Mouse (Mus musculus): Measurements from ENCODE around the gene Fxyd6. TPM values are rescaled to one million over a fixed set of nuclear protein-coding genes. Genes with fewer than 3 reads are reported as not detected.

Gene Fxyd6
- polyA plus RNA-seq, 1 experiment, result 0.85 TPM

DNA sequence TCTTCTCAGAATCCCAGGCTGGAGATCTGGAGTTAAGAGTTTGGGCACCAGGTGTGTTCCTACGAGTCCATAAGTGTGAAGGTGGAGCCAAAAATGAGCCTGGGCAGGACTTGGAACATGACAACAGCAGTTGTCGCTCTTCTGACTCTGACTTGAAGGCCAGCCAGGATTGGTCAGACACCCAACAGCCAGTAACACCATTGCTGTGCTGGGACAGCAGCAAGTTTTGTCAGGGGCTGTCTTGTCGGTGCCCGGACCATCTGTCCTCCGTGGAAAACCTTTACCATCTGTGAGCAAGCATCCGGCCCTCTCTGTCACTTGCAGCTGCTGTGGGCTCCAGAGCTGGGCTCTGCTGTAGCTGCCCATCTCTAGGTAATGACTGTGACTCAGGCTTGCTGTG is 23.7 kb upstream of the Fxyd6 start:
- H3K4me1 ChIP-seq (ENCODE audit: control insufficient read depth, insufficient read depth, low read length), result no peaks in the 10 kb centered on the region
- no peak for TF ChIP-seq POLR2A (IDR thresholded peaks at IDR 0.05; ENCODE audit: borderline replicate concordance, control insufficient read depth, low read depth, low read length)
- no peak for TF ChIP-seq CTCF (IDR thresholded peaks at IDR 0.05; ENCODE audit: control insufficient read depth, insufficient read depth, low read length)
- WGBS, result 80% methylated on average over 6 of the region's 6 CpGs
- H3K27ac ChIP-seq (ENCODE audit: control insufficient read depth, insufficient read depth, low read depth, low read length, poor library complexity), result no peak overlapping the region
- no peak overlapping the region for H3K4me3 ChIP-seq (replicated peaks; ENCODE audit: control insufficient read depth, low read depth, low read length)

DNA sequence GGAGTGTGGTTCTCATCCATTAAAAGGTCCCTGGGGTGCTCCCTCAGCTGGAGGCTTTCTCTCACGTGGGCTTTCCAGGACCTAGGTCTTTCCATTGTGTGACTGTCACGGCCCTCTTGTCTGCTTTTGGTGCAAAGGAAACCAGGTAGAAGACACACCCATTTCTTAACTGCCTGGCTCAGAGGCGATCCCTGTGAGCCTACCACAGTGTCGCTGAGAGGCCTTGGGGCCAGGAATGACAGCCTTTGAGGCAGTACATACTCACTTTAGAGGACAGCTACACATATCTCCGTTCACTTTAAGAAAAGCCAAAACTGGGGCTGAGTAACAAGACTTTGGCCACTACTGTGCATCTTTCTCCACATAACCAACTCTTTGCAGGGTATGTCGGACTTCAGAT is 21.4 kb upstream of the Fxyd6 start:
- 76% methylated on average over 6 of the region's 6 CpGs for WGBS
- TF ChIP-seq POLR2A (IDR thresholded peaks at IDR 0.05; ENCODE audit: borderline replicate concordance, control insufficient read depth, low read depth, low read length) (no peak), CTCF (IDR thresholded peaks at IDR 0.05; ENCODE audit: control insufficient read depth, insufficient read depth, low read length) (no peak)
- Histone ChIP-seq H3K4me1 (ENCODE audit: control insufficient read depth, insufficient read depth, low read length) (no peaks in the 10 kb centered on the region), H3K27ac (ENCODE audit: control insufficient read depth, insufficient read depth, low read depth, low read length, poor library complexity) (no peak overlapping the region), H3K4me3 (replicated peaks; ENCODE audit: control insufficient read depth, low read depth, low read length) (no peak overlapping the region)

DNA sequence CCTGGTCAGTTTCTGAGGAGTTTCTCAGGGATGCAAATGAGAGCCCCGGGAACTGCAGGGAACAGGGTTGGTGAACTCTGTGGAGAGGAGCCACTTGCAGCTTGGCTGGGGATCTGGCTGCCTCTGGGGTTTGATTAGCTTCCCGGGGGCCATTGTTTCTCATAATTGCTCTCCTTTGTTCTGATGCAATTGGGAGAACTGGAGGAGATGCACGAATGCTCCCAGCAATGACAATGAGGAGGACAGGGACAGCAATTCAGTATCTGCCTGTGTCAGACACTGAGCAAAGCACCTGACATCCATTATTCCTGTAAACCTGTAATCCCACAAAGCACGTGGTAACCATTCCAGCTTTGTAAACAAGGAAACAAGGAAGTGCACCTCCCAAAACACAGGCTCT is 20.8 kb upstream of the Fxyd6 start:
- Histone ChIP-seq H3K4me1 (ENCODE audit: control insufficient read depth, insufficient read depth, low read length) (no peaks in the 10 kb centered on the region), H3K27ac (ENCODE audit: control insufficient read depth, insufficient read depth, low read depth, low read length, poor library complexity) (no peak overlapping the region), H3K4me3 (replicated peaks; ENCODE audit: control insufficient read depth, low read depth, low read length) (no peak overlapping the region)
- TF ChIP-seq CTCF (IDR thresholded peaks at IDR 0.05; ENCODE audit: control insufficient read depth, insufficient read depth, low read length) (no peak), POLR2A (IDR thresholded peaks at IDR 0.05; ENCODE audit: borderline replicate concordance, control insufficient read depth, low read depth, low read length) (no peak)
- 59% methylated on average over 4 of the region's 4 CpGs for WGBS

DNA sequence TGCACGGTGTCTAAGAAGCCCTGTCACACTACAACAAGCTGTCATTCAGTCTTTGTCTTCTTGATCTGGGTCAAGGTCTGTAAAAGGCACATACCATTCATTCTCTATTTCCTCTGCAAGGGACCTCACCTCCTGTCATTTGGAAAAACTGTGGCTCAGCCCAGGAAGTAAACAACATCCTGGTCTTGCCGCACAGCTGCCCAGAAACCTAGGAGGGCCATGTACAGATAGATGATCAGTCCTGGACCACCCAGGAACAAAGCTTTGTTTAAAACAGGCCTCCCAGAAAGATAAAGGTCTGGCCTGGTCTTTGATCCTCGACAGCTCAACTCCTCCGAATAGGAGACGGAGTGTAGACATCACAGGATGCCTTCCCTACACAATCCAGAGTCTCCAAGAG is 20.1 kb upstream of the Fxyd6 start:
- no peak overlapping the region for H3K27ac ChIP-seq (ENCODE audit: control insufficient read depth, insufficient read depth, low read depth, low read length, poor library complexity)
- no peak overlapping the region for H3K4me3 ChIP-seq (replicated peaks; ENCODE audit: control insufficient read depth, low read depth, low read length)
- H3K4me1 ChIP-seq (ENCODE audit: control insufficient read depth, insufficient read depth, low read length), result no peaks in the 10 kb centered on the region
- 67% methylated on average over 5 of the region's 5 CpGs for whole genome bisulfite sequencing
- TF ChIP-seq POLR2A (IDR thresholded peaks at IDR 0.05; ENCODE audit: borderline replicate concordance, control insufficient read depth, low read depth, low read length), result no peak
- no peak for TF ChIP-seq CTCF (IDR thresholded peaks at IDR 0.05; ENCODE audit: control insufficient read depth, insufficient read depth, low read length)

DNA sequence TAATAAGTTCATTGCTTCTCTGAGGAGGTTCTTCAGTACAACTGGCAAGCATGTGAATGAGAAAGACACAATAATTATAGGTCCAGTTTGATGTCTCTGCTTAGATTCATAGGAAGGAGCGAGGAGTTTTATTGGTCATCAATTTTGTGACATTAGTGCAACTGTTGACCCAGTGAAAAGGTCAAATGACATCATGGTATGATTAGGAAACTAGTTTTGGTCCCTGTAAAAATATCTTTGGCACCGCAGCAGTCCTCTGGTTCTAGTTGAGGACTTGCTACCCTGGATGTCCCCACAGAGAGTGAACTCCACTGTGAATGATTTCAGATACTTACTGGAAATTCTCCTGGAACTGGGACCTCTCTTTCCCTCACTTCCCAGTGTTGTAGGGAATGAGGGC is 14.8 kb upstream of the Fxyd6 start:
- WGBS, result 72% methylated on average over 2 of the region's 2 CpGs
- H3K4me1 ChIP-seq (ENCODE audit: control insufficient read depth, insufficient read depth, low read length), result no peaks in the 10 kb centered on the region
- no peak overlapping the region for H3K27ac ChIP-seq (ENCODE audit: control insufficient read depth, insufficient read depth, low read depth, low read length, poor library complexity)
- no peak overlapping the region for H3K4me3 ChIP-seq (replicated peaks; ENCODE audit: control insufficient read depth, low read depth, low read length)
- TF ChIP-seq POLR2A (IDR thresholded peaks at IDR 0.05; ENCODE audit: borderline replicate concordance, control insufficient read depth, low read depth, low read length) (no peak), CTCF (IDR thresholded peaks at IDR 0.05; ENCODE audit: control insufficient read depth, insufficient read depth, low read length) (no peak)

DNA sequence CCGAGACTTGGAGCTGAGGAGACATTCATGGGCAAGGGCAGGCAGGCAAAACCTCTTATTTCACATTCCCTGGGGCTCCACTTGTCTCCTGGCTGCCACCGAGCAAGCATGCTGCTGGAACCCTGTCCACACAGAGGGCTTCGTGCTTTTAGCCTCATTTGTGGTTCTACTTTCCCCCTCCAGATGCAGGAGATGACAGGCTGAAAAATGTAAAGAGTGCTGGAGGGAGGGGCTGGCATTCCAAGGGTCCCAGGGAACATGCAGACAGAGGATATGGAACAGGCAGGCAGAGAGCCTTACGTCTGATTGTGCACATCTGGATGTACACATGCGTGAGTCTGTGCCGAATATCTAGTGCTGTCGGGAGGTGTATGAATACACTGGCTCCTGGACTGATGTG is 11.6 kb upstream of the Fxyd6 start:
- WGBS, result 81% methylated on average over 7 of the region's 7 CpGs
- TF ChIP-seq CTCF (IDR thresholded peaks at IDR 0.05; ENCODE audit: control insufficient read depth, insufficient read depth, low read length) (no peak), POLR2A (IDR thresholded peaks at IDR 0.05; ENCODE audit: borderline replicate concordance, control insufficient read depth, low read depth, low read length) (no peak)
- H3K4me3 ChIP-seq (replicated peaks; ENCODE audit: control insufficient read depth, low read depth, low read length), result no peak overlapping the region
- H3K27ac ChIP-seq (ENCODE audit: control insufficient read depth, insufficient read depth, low read depth, low read length, poor library complexity), result no peak overlapping the region
- H3K4me1 ChIP-seq (ENCODE audit: control insufficient read depth, insufficient read depth, low read length), result no peaks in the 10 kb centered on the region

DNA sequence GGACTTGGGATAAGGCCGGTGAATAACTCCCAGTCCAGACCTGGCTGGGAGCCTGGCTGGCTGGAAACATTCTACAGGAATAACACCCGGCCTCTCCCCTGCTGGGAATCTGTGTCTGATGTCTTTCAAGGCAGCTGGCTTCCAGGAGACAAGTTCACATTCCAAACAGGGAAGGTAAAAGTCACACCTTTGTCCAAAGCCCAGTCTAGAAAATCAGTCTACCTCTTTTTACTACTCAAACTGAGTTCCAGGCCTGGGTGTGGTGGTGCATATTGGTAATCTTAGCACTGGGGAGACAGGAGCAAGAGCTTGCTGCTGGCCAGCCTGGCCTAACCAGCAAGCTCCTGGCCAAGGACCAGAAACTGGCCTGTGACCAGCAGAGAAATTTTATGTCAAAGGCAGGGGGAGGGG is 7.9 kb upstream of the Fxyd6 start:
- TF ChIP-seq POLR2A (IDR thresholded peaks at IDR 0.05; ENCODE audit: borderline replicate concordance, control insufficient read depth, low read depth, low read length) (no peak), CTCF (IDR thresholded peaks at IDR 0.05; ENCODE audit: control insufficient read depth, insufficient read depth, low read length) (no peak)
- H3K4me1 ChIP-seq (ENCODE audit: control insufficient read depth, insufficient read depth, low read length), result no peaks in the 10 kb centered on the region

DNA sequence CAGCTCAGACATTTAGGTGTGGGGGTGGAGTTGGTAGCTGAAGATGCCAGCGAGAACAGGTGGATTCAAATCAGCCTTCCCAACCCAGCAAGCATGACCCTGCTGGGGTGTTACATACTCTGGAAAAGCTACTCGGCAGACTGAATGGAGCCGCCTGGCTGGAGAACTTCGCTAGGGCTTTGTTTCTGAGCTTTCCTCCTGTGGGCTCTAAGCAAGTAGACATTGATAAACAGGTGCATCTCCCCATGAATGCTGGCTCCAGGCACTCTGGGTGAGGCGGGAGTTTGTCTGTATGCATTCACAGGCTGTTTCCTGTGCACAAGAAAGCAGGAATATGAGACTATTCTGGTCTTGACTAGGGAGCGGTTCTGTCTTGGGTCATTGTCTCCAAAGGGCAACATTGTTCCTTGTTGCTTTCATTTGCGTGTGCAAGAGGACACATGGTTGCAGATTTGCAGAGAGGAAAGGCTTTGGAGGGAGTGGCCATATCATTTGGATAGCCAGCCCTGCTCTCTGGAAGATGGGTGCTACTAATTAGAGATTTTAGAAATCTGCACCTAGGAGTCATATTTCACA is 6.3 kb upstream of the Fxyd6 start:
- Histone ChIP-seq H3K4me3 (replicated peaks; ENCODE audit: control insufficient read depth, low read depth, low read length) (no peak overlapping the region), H3K27ac (ENCODE audit: control insufficient read depth, insufficient read depth, low read depth, low read length, poor library complexity) (no peak overlapping the region), H3K4me1 (ENCODE audit: control insufficient read depth, insufficient read depth, low read length) (no peaks in the 10 kb centered on the region; the same call in 1 of the 2 replicates)
- TF ChIP-seq CTCF (IDR thresholded peaks at IDR 0.05; ENCODE audit: control insufficient read depth, insufficient read depth, low read length), result no peak
- TF ChIP-seq POLR2A (IDR thresholded peaks at IDR 0.05; ENCODE audit: borderline replicate concordance, control insufficient read depth, low read depth, low read length), result no peak
- 62% methylated on average over 7 of the region's 7 CpGs for WGBS

More for the DNA sequence above, 7.9 kb upstream of the Fxyd6 start:
- no peak overlapping the region for H3K4me3 ChIP-seq (replicated peaks; ENCODE audit: control insufficient read depth, low read depth, low read length)
- H3K27ac ChIP-seq (ENCODE audit: control insufficient read depth, insufficient read depth, low read depth, low read length, poor library complexity), result no peak overlapping the region
- 85% methylated on average over 2 of the region's 2 CpGs for WGBS

DNA sequence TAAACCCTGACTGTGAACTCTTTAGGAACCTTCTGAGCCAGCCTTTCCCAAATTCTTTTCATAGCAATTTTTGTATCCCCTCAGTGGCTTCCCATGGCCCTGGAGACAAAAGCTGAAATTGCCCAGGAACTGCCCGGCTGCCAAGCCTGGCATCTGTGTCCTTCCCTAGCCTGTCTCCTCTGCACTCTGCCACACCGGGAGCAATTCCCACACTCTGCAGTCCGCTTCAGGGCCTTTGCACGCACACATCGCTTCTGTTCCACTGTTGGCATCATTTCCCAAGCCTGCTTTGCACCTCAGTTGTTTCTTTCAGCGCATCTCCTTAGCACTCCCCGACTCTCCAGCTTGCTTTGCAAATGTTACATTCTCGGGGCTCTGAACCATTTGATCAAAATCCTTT is 2.3 kb upstream of the Fxyd6 start:
- Histone ChIP-seq H3K4me3 (replicated peaks; ENCODE audit: control insufficient read depth, low read depth, low read length) (no peak overlapping the region), H3K4me1 (ENCODE audit: control insufficient read depth, insufficient read depth, low read length) (no peaks in the 10 kb centered on the region; the same call in none of the 2 replicates), H3K27ac (ENCODE audit: control insufficient read depth, insufficient read depth, low read depth, low read length, poor library complexity) (no peak overlapping the region)
- 74% methylated on average over 8 of the region's 8 CpGs for WGBS
- TF ChIP-seq POLR2A (IDR thresholded peaks at IDR 0.05; ENCODE audit: borderline replicate concordance, control insufficient read depth, low read depth, low read length) (no peak), CTCF (IDR thresholded peaks at IDR 0.05; ENCODE audit: control insufficient read depth, insufficient read depth, low read length) (no peak)

Data from bone marrow, adult 2 months (tissue).